Mouse (Mus musculus): ENCODE data around the gene Fxyd7. TPM values are rescaled to one million over a fixed set of nuclear protein-coding genes. Genes with fewer than 3 reads are reported as not detected.

Fxyd7 gene
- polyA plus RNA-seq, 1 experiment from 2014 or later = 8.7 TPM

- ATAC-seq (replicated peaks; ENCODE audit: insufficient number of reproducible peaks, low FRiP score, low TSS enrichment, low read depth) = peak; percentile 82; the same call in 1 of the 2 replicates
- no peaks in the 10 kb centered on the region for H3K9me3 ChIP-seq (replicated peaks; ENCODE audit: control insufficient read depth, low read length)
- no peak within 1 kb of the TSS for H3K4me2 ChIP-seq (ENCODE audit: low read depth, low read length)
- peaks cover 8% of the 10 kb centered on the region; the same call in 1 of the 2 replicates for H3K4me1 ChIP-seq (ENCODE audit: control insufficient read depth, insufficient read depth, low read length)
- H3K36me3 ChIP-seq (replicated peaks; ENCODE audit: control insufficient read depth, insufficient read depth, low read depth, low read length) = no peaks in the 10 kb centered on the region
- no peak within 1 kb of the TSS for H3K9ac ChIP-seq (replicated peaks; ENCODE audit: low read length)
- peak; percentile 76 for DNase-seq (ENCODE audit: low spot score)
- no peak within 1 kb of the TSS for H3K27ac ChIP-seq (replicated peaks; ENCODE audit: low read depth, low read length)
- no peak within 1 kb of the TSS for H3K4me3 ChIP-seq (ENCODE audit: low read depth, low read length)
- WGBS = 4% methylated on average over 2 of the region's 2 CpGs
- peaks cover 3% of the 10 kb centered on the region; the same call in 1 of the 2 replicates for H3K27me3 ChIP-seq (ENCODE audit: control insufficient read depth, insufficient read depth, low read length)
Measured at GRCm38 (mm10) chr7:31059108-31059507, 7.8 kb upstream of the Fxyd7 start, which contains the start of gene Lgi4. TSS of gene Lgi4 (plus strand) at chr7:31059342.

GRCm38 (mm10) chr7:31058211-31058610 is 6.9 kb upstream of the Fxyd7 start:
- no peak overlapping the region for H3K4me2 ChIP-seq (ENCODE audit: low read depth, low read length)
- H3K4me1 ChIP-seq (ENCODE audit: control insufficient read depth, insufficient read depth, low read length) = peaks cover 8% of the 10 kb centered on the region; the same call in 1 of the 2 replicates
- 82% methylated on average over 6 of the region's 6 CpGs for WGBS
- H3K27ac ChIP-seq (replicated peaks; ENCODE audit: low read depth, low read length) = no peak overlapping the region
- peaks cover 10% of the 10 kb centered on the region; the same call in 1 of the 2 replicates for H3K27me3 ChIP-seq (ENCODE audit: control insufficient read depth, insufficient read depth, low read length)
- no peaks in the 10 kb centered on the region for H3K9me3 ChIP-seq (replicated peaks; ENCODE audit: control insufficient read depth, low read length)
- no peaks in the 10 kb centered on the region for H3K36me3 ChIP-seq (replicated peaks; ENCODE audit: control insufficient read depth, insufficient read depth, low read depth, low read length)
- ATAC-seq (replicated peaks; ENCODE audit: insufficient number of reproducible peaks, low FRiP score, low TSS enrichment, low read depth) (no peak), DNase-seq (ENCODE audit: low spot score) (no peak)
- no peak overlapping the region for H3K4me3 ChIP-seq (ENCODE audit: low read depth, low read length)
- no peak overlapping the region for H3K9ac ChIP-seq (replicated peaks; ENCODE audit: low read length)

GRCm38 (mm10) chr7:31057730-31058129 is 6.5 kb upstream of the Fxyd7 start:
- no peaks in the 10 kb centered on the region for H3K9me3 ChIP-seq (replicated peaks; ENCODE audit: control insufficient read depth, low read length)
- peaks cover 8% of the 10 kb centered on the region; the same call in 1 of the 2 replicates for H3K4me1 ChIP-seq (ENCODE audit: control insufficient read depth, insufficient read depth, low read length)
- no peak overlapping the region for H3K27ac ChIP-seq (replicated peaks; ENCODE audit: low read depth, low read length)
- peaks cover 15% of the 10 kb centered on the region for H3K27me3 ChIP-seq (ENCODE audit: control insufficient read depth, insufficient read depth, low read length)
- 66% methylated on average over 5 of the region's 5 CpGs for WGBS
- H3K36me3 ChIP-seq (replicated peaks; ENCODE audit: control insufficient read depth, insufficient read depth, low read depth, low read length) = no peaks in the 10 kb centered on the region
- H3K4me2 ChIP-seq (ENCODE audit: low read depth, low read length) = no peak overlapping the region
- no peak overlapping the region for H3K4me3 ChIP-seq (ENCODE audit: low read depth, low read length)
- DNase-seq (ENCODE audit: low spot score) (no peak), ATAC-seq (replicated peaks; ENCODE audit: insufficient number of reproducible peaks, low FRiP score, low TSS enrichment, low read depth) (no peak)
- H3K9ac ChIP-seq (replicated peaks; ENCODE audit: low read length) = no peak overlapping the region

DNA sequence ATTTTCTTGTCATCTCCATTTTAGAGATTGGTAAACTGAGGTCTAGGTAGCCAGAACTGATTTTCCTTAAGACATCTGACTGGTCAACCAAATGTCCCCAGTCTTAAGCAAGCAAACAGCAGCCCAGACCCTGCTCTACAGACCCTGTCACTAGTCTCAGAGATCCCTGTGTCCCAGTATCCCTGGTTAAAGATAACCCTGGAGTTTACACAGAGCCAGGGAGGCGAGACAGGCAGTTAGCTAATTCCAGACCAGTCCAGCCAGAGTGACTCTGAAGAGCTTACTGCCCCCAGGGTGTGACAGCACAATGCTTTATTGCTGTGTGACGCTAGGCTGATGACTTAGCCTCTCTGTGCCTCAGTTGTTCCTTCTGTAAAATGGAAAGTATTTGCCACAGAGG is 5.8 kb upstream of the Fxyd7 start, which contains the start of gene Fxyd1:
Gene Fxyd1, minus strand, starts transcription at position 129 of the 400 bp plus-strand sequence.
- DNase-seq (ENCODE audit: low spot score) = no peak
- Histone ChIP-seq H3K4me2 (ENCODE audit: low read depth, low read length) (no peak within 1 kb of the TSS), H3K9me3 (replicated peaks; ENCODE audit: control insufficient read depth, low read length) (no peaks in the 10 kb centered on the region), H3K27ac (replicated peaks; ENCODE audit: low read depth, low read length) (no peak within 1 kb of the TSS), H3K4me1 (ENCODE audit: control insufficient read depth, insufficient read depth, low read length) (peaks cover 8% of the 10 kb centered on the region; the same call in 1 of the 2 replicates), H3K9ac (replicated peaks; ENCODE audit: low read length) (no peak within 1 kb of the TSS), H3K36me3 (replicated peaks; ENCODE audit: control insufficient read depth, insufficient read depth, low read depth, low read length) (no peaks in the 10 kb centered on the region), H3K27me3 (ENCODE audit: control insufficient read depth, insufficient read depth, low read length) (peaks cover 21% of the 10 kb centered on the region), H3K4me3 (ENCODE audit: low read depth, low read length) (no peak within 1 kb of the TSS)
- ATAC-seq (replicated peaks; ENCODE audit: insufficient number of reproducible peaks, low FRiP score, low TSS enrichment, low read depth) = no peak
- 68% methylated on average over 2 of the region's 2 CpGs for WGBS

- DNase-seq (ENCODE audit: low spot score) (no peak), ATAC-seq (replicated peaks; ENCODE audit: insufficient number of reproducible peaks, low FRiP score, low TSS enrichment, low read depth) (no peak)
- H3K9ac ChIP-seq (replicated peaks; ENCODE audit: low read length) = no peak overlapping the region
- no peak overlapping the region for H3K27ac ChIP-seq (replicated peaks; ENCODE audit: low read depth, low read length)
- H3K36me3 ChIP-seq (replicated peaks; ENCODE audit: control insufficient read depth, insufficient read depth, low read depth, low read length) = no peaks in the 10 kb centered on the region
- H3K9me3 ChIP-seq (replicated peaks; ENCODE audit: control insufficient read depth, low read length) = no peaks in the 10 kb centered on the region
- peaks cover 27% of the 10 kb centered on the region for H3K27me3 ChIP-seq (ENCODE audit: control insufficient read depth, insufficient read depth, low read length)
- H3K4me3 ChIP-seq (ENCODE audit: low read depth, low read length) = no peak overlapping the region
- peaks cover 10% of the 10 kb centered on the region for H3K4me1 ChIP-seq (ENCODE audit: control insufficient read depth, insufficient read depth, low read length)
- no peak overlapping the region for H3K4me2 ChIP-seq (ENCODE audit: low read depth, low read length)
- 76% methylated on average over 7 of the region's 7 CpGs for WGBS
Measured at GRCm38 (mm10) chr7:31056448-31056847, 5.2 kb upstream of the Fxyd7 start.

GRCm38 (mm10) chr7:31055883-31056282 is 4.6 kb upstream of the Fxyd7 start:
- Histone ChIP-seq H3K36me3 (replicated peaks; ENCODE audit: control insufficient read depth, insufficient read depth, low read depth, low read length) (no peaks in the 10 kb centered on the region), H3K4me3 (ENCODE audit: low read depth, low read length) (no peak overlapping the region), H3K9ac (replicated peaks; ENCODE audit: low read length) (no peak overlapping the region), H3K4me1 (ENCODE audit: control insufficient read depth, insufficient read depth, low read length) (peaks cover 14% of the 10 kb centered on the region), H3K27ac (replicated peaks; ENCODE audit: low read depth, low read length) (no peak overlapping the region), H3K4me2 (ENCODE audit: low read depth, low read length) (no peak overlapping the region), H3K9me3 (replicated peaks; ENCODE audit: control insufficient read depth, low read length) (no peaks in the 10 kb centered on the region), H3K27me3 (ENCODE audit: control insufficient read depth, insufficient read depth, low read length) (peaks cover 33% of the 10 kb centered on the region)
- ATAC-seq (replicated peaks; ENCODE audit: insufficient number of reproducible peaks, low FRiP score, low TSS enrichment, low read depth) (no peak), DNase-seq (ENCODE audit: low spot score) (no peak)
- 8% methylated on average over 3 of the region's 4 CpGs for WGBS

GRCm38 (mm10) chr7:31055354-31055824 is 4.1 kb upstream of the Fxyd7 start:
- Histone ChIP-seq H3K4me2 (ENCODE audit: low read depth, low read length) (0 out of 2 replicates have a peak overlapping the region, but pooled peaks have one; percentile 4), H3K36me3 (replicated peaks; ENCODE audit: control insufficient read depth, insufficient read depth, low read depth, low read length) (no peaks in the 10 kb centered on the region), H3K9me3 (replicated peaks; ENCODE audit: control insufficient read depth, low read length) (no peaks in the 10 kb centered on the region), H3K27ac (replicated peaks; ENCODE audit: low read depth, low read length) (no peak overlapping the region), H3K27me3 (ENCODE audit: control insufficient read depth, insufficient read depth, low read length) (peaks cover 38% of the 10 kb centered on the region), H3K4me1 (ENCODE audit: control insufficient read depth, insufficient read depth, low read length) (peaks cover 17% of the 10 kb centered on the region), H3K9ac (replicated peaks; ENCODE audit: low read length) (0 out of 2 replicates have a peak overlapping the region, but pooled peaks have one; percentile 15), H3K4me3 (ENCODE audit: low read depth, low read length) (no peak overlapping the region)
- ATAC-seq (replicated peaks; ENCODE audit: insufficient number of reproducible peaks, low FRiP score, low TSS enrichment, low read depth) (peak; percentile 41; the same call in 1 of the 2 replicates), DNase-seq (ENCODE audit: low spot score) (peak; percentile 54)
- WGBS = 3% methylated on average over 10 of the region's 10 CpGs

- no peak overlapping the region for H3K4me2 ChIP-seq (ENCODE audit: low read depth, low read length)
- no peak for ATAC-seq (replicated peaks; ENCODE audit: insufficient number of reproducible peaks, low FRiP score, low TSS enrichment, low read depth)
- no peaks in the 10 kb centered on the region for H3K36me3 ChIP-seq (replicated peaks; ENCODE audit: control insufficient read depth, insufficient read depth, low read depth, low read length)
- H3K27me3 ChIP-seq (ENCODE audit: control insufficient read depth, insufficient read depth, low read length) = peaks cover 42% of the 10 kb centered on the region
- peaks cover 17% of the 10 kb centered on the region for H3K4me1 ChIP-seq (ENCODE audit: control insufficient read depth, insufficient read depth, low read length)
- no peak overlapping the region for H3K27ac ChIP-seq (replicated peaks; ENCODE audit: low read depth, low read length)
- H3K9me3 ChIP-seq (replicated peaks; ENCODE audit: control insufficient read depth, low read length) = no peaks in the 10 kb centered on the region
- 49% methylated on average over 11 of the region's 11 CpGs for WGBS
- H3K4me3 ChIP-seq (ENCODE audit: low read depth, low read length) = no peak overlapping the region
- no peak overlapping the region for H3K9ac ChIP-seq (replicated peaks; ENCODE audit: low read length)
- DNase-seq (ENCODE audit: low spot score) = no peak
Measured at GRCm38 (mm10) chr7:31054661-31055320, 3.5 kb upstream of the Fxyd7 start.
